Mouse (Mus musculus) Patski (cell line): ENCODE results near the gene 4930452B06Rik. TPM values are rescaled to one million over a fixed set of nuclear protein-coding genes. Genes with fewer than 3 reads are reported as not detected.
A peak's percentile ranks its signal among the peaks of the same experiment; 100 is the strongest.

Experiments used
- ATAC-seq: fragments of 100-300 bp; one replicate; pipeline ENCODE4 v1.8.0; 2021
- CTCF ChIA-PET: fragments of 350-600 bp; sonication (Branson Sonifier 250); formaldehyde crosslinking; loops from one replicate; lab custom pipeline; 2022; ENCODE audit warnings: inconsistent platforms; lab: Charles Lee
- POLR2A ChIA-PET: fragments of 350-600 bp; sonication (Branson Sonifier 250); formaldehyde crosslinking; loops from one replicate; lab custom pipeline; 2022; ENCODE audit warnings: antibody characterized with exemption, inconsistent platforms; lab: Charles Lee
- DNase-seq: peaks from one replicate; pipeline ENCODE4 v3.0.0-alpha.2; 2011; ENCODE audit warnings: low read depth, low spot score
- H3K27me3 ChIP-seq: fragments of 371-371 bp; one replicate; pipeline ENCODE4 v1.5.1; 2021
- CTCF ChIP-seq: fragments of 100-300 bp; IDR thresholded peaks from one replicate; pipeline ENCODE4 v1.5.1; 2021
- in situ Hi-C: fragments of 300-500 bp; cut with MboI; formaldehyde crosslinking; loops from 3 replicates; pipeline ENCODE4 v1.11.1; 2018; ENCODE audit warnings: low pct_unique_long_range_greater_than_20kb, mixed read lengths
- polyA plus RNA-seq: library from polyadenylated mRNA; unstranded; gene quantifications from one replicate; pipeline ENCODE4 v1.2.3, GENCODE M21; 2021

4930452B06Rik gene
- polyA plus RNA-seq, 1 experiment from 2014 or later: 8.4 TPM

GRCm38 (mm10) chr14:8429767-8430166 is 236.3 kb downstream of the 4930452B06Rik start:
- ATAC-seq: peak; percentile 82
- DNase-seq: no peak
- in situ Hi-C loops: no loop called here
- CTCF ChIA-PET: interaction anchor here (1.1 to 1.5 kb wide), 5 partner anchors 11 to 74 kb away, joined by 3 to 5 read pairs (median 3); no protein-coding TSS in a partner anchor
- POLR2A ChIA-PET: no interaction called here
- no peaks in the 10 kb centered on the region for H3K27me3 ChIP-seq
- TF ChIP-seq CTCF: no peak

- POLR2A ChIA-PET: no interaction called here
- no peak for TF ChIP-seq CTCF
- in situ Hi-C loops: no loop called here
- CTCF ChIA-PET: no interaction called here
- ATAC-seq (no peak), DNase-seq (no peak)
- no peaks in the 10 kb centered on the region for H3K27me3 ChIP-seq
Observed at GRCm38 (mm10) chr14:8422833-8423232, 243.2 kb downstream of the 4930452B06Rik start.

- TF ChIP-seq CTCF: no peak
- ChIA-PET POLR2A (no interaction called here), CTCF (no interaction called here)
Observed at GRCm38 (mm10) chr14:8421199-8421787, 244.7 kb downstream of the 4930452B06Rik start.

GRCm38 (mm10) chr14:8418610-8419009 is 247.4 kb downstream of the 4930452B06Rik start:
- no peak for DNase-seq
- in situ Hi-C loops: no loop called here
- no peaks in the 10 kb centered on the region for H3K27me3 ChIP-seq
- ChIA-PET CTCF (interaction anchor here (1.1 kb wide), 1 partner anchor 11 kb away, joined by 3 read pairs; no protein-coding TSS in a partner anchor), POLR2A (no interaction called here)
- TF ChIP-seq CTCF: no peak
- ATAC-seq: no peak

More at GRCm38 (mm10) chr14:8421199-8421787, 244.7 kb downstream of the 4930452B06Rik start:
- ATAC-seq: no peak
- H3K27me3 ChIP-seq: no peaks in the 10 kb centered on the region
- in situ Hi-C loops: no loop called here
- DNase-seq: no peak

GRCm38 (mm10) chr14:8405946-8406345 is 260.1 kb downstream of the 4930452B06Rik start:
- CTCF ChIA-PET: interaction anchor here (1.0 kb wide), 1 partner anchor 53 kb away, joined by 3 read pairs; no protein-coding TSS in a partner anchor
- DNase-seq (no peak), ATAC-seq (no peak)
- POLR2A ChIA-PET: no interaction called here
- no peaks in the 10 kb centered on the region for H3K27me3 ChIP-seq
- in situ Hi-C loops: no loop called here
- TF ChIP-seq CTCF: no peak

- in situ Hi-C loops: no loop called here
- ATAC-seq (no peak), DNase-seq (no peak)
- no peaks in the 10 kb centered on the region for H3K27me3 ChIP-seq
- POLR2A ChIA-PET: no interaction called here
- CTCF ChIA-PET: no interaction called here
- TF ChIP-seq CTCF: no peak
Observed at GRCm38 (mm10) chr14:8403310-8403709, 262.7 kb downstream of the 4930452B06Rik start.

GRCm38 (mm10) chr14:8398507-8398906 is 267.5 kb downstream of the 4930452B06Rik start:
- POLR2A ChIA-PET: no interaction called here
- in situ Hi-C loops: no loop called here
- no peak for TF ChIP-seq CTCF
- CTCF ChIA-PET: interaction anchor here (1.3 to 1.4 kb wide), 2 partner anchors 29 to 31 kb away, joined by 3 read pairs; no protein-coding TSS in a partner anchor
- ATAC-seq (no peak), DNase-seq (no peak)
- no peaks in the 10 kb centered on the region for H3K27me3 ChIP-seq

GRCm38 (mm10) chr14:8395690-8396287 is 270.3 kb downstream of the 4930452B06Rik start:
- in situ Hi-C loops: no loop called here
- DNase-seq (no peak), ATAC-seq (no peak)
- TF ChIP-seq CTCF: no peak
- POLR2A ChIA-PET: no interaction called here
- H3K27me3 ChIP-seq: no peaks in the 10 kb centered on the region
- CTCF ChIA-PET: no interaction called here

GRCm38 (mm10) chr14:8392181-8392825 is 273.7 kb downstream of the 4930452B06Rik start:
- ATAC-seq (no peak), DNase-seq (no peak)
- ChIA-PET POLR2A (interaction anchor here (0.8 kb wide), 1 partner anchor 1247 kb away, joined by 3 read pairs; no protein-coding TSS in a partner anchor), CTCF (no interaction called here)
- no peak for TF ChIP-seq CTCF
- in situ Hi-C loops: no loop called here
- H3K27me3 ChIP-seq: peaks cover 7% of the 10 kb centered on the region
